Mouse (Mus musculus): ENCODE data around the gene Eif4a3. TPM values are rescaled to one million over a fixed set of nuclear protein-coding genes. Genes with fewer than 3 reads are reported as not detected.
A peak's percentile ranks its signal among the peaks of the same experiment; 100 is the strongest.
"Not testable (repeated sequence)": the region's sequence is repeated elsewhere in the genome, so short reads cannot be mapped to it uniquely, and the experiment has no call there.

Gene Eif4a3
- polyA plus RNA-seq, 1 experiment from 2014 or later, result 266 TPM

- H3K4me3 ChIP-seq, result peak overlapping the region; percentile 28
- no peaks in the 10 kb centered on the region for H3K27me3 ChIP-seq
- H3K27ac ChIP-seq, result peak overlapping the region; percentile 71
- H3K9me3 ChIP-seq, result no peaks in the 10 kb centered on the region
- ATAC-seq (ENCODE audit: low FRiP score), result peak; percentile 72
- peaks cover 48% of the 10 kb centered on the region for H3K36me3 ChIP-seq
- peak overlapping the region; percentile 49 for H3K4me2 ChIP-seq
- 67% methylated on average over 23 of the region's 23 CpGs for WGBS
- H3K9ac ChIP-seq, result peak overlapping the region; percentile 55; the same call in 1 of the 2 replicates
- H3K4me1 ChIP-seq (replicated peaks), result peaks cover 13% of the 10 kb centered on the region; the same call in 1 of the 2 replicates
Observed at GRCm38 (mm10) chr11:119258572-119259322, 41.1 kb downstream of the Eif4a3 start.

GRCm38 (mm10) chr11:119258216-119258571 lies 41.7 kb downstream of the Eif4a3 start:
- no peaks in the 10 kb centered on the region for H3K27me3 ChIP-seq
- H3K4me3 ChIP-seq, result peak overlapping the region; percentile 28
- peaks cover 45% of the 10 kb centered on the region for H3K36me3 ChIP-seq
- no peak for ATAC-seq (ENCODE audit: low FRiP score)
- H3K4me1 ChIP-seq (replicated peaks), result peaks cover 18% of the 10 kb centered on the region
- no peaks in the 10 kb centered on the region for H3K9me3 ChIP-seq
- H3K9ac ChIP-seq, result peak overlapping the region; percentile 55; the same call in 1 of the 2 replicates
- H3K4me2 ChIP-seq, result peak overlapping the region; percentile 49
- WGBS, result 76% methylated on average over 9 of the region's 9 CpGs
- peak overlapping the region; percentile 71 for H3K27ac ChIP-seq

GRCm38 (mm10) chr11:119256557-119256956 lies 43.3 kb downstream of the Eif4a3 start:
- not testable (repeated sequence) for H3K4me2 ChIP-seq; H3K27ac ChIP-seq; ATAC-seq (ENCODE audit: low FRiP score); H3K27me3 ChIP-seq; H3K9ac ChIP-seq; H3K9me3 ChIP-seq; H3K4me3 ChIP-seq
- 92% methylated on average over 5 of the region's 5 CpGs for WGBS
- H3K4me1 ChIP-seq (replicated peaks), result peaks cover 34% of the 10 kb centered on the region
- peaks cover 29% of the 10 kb centered on the region for H3K36me3 ChIP-seq

DNA sequence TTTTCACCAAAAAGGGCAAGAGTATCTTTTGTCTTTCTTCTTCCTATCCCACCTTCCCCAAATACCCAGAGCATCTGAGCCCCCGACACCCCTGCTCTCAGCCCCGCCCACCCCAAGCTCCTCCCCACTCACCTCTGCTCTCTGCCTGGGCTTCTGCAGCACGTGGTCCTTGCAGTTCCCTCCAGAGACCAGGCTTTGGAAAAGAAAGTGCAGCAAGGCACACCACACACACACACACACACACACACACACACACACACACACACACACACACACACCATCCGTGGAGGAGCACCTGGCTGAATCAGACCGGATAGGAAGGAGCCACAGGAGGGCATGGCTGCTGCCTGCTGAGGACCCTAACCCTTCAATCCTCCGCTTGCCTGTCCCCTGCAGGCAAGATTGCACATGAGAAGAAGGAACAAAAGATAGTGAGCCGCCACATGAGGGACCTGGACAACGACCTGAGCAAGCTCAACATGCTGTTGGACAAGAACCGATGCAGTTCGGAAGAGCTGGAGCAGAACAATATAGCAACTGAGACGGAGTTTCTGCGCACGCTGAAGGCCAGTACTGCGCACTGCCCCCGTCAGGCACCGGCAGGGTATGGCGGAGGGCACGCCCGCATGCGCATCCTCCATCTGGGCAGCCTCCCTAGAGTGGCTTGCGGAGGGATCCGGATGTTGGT lies 46.9 kb downstream of the Eif4a3 start:
- Histone ChIP-seq H3K9me3 (no peaks in the 10 kb centered on the region), H3K4me1 (replicated peaks) (peaks cover 27% of the 10 kb centered on the region), H3K27me3 (no peaks in the 10 kb centered on the region), H3K36me3 (peaks cover 3% of the 10 kb centered on the region; the same call in 1 of the 2 replicates), H3K9ac (peak overlapping the region; percentile 43; the same call in 1 of the 2 replicates), H3K27ac (peak overlapping the region; percentile 35; the same call in 1 of the 2 replicates), H3K4me3 (peak overlapping the region; percentile 21; the same call in 1 of the 2 replicates), H3K4me2 (peak overlapping the region; percentile 50)
- peak; percentile 79 for ATAC-seq (ENCODE audit: low FRiP score)
- 5% methylated on average over 22 of the region's 22 CpGs for WGBS

DNA sequence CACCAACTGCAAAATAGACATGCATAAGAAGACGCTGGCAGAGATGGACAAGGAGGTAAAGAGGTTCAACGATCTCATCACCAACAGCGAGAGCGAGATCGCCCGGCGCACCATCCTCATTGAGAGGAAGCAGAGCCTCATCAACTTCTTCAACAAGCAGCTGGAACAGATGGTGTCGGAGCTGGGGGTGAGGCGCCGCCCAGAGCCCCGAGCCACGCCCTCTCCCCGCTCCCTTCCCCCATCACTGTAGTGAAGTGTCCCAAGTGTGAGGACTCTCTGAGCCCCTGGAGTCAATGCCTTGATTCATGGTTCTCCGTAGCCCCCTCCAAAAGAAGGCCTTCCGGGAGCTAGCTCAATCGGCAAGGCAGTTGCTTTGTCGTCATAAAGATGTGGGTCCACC lies 48.9 kb downstream of the Eif4a3 start:
- peaks cover 4% of the 10 kb centered on the region for H3K36me3 ChIP-seq
- peaks cover 21% of the 10 kb centered on the region for H3K4me1 ChIP-seq (replicated peaks)
- H3K9ac ChIP-seq, result 0 out of 2 replicates have a peak overlapping the region, but pooled peaks have one; percentile 0
- ATAC-seq (ENCODE audit: low FRiP score), result no peak
- no peak overlapping the region for H3K4me2 ChIP-seq
- 61% methylated on average over 17 of the region's 17 CpGs for WGBS
- H3K4me3 ChIP-seq, result no peak overlapping the region
- H3K27ac ChIP-seq, result no peak overlapping the region
- no peaks in the 10 kb centered on the region for H3K9me3 ChIP-seq
- H3K27me3 ChIP-seq, result no peaks in the 10 kb centered on the region

DNA sequence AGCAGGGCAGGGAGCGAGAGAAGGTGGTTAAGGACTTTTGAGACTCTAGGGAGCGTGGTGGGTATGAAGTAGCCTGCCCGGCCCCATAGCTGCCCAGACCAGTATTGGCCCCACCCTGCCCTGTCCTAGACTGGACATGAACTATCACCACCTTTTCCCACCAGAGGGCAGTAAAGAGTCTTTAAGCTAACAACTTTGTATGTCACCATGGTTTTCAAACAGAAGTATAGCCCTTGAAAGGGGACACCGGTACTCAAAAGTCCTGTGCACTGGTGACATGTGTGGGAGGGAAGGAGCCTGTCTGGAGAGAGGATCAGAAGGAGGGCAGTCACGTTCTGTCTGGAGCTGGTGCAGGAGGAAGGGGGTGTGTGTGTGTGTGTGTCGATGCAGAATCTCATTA lies 50.9 kb downstream of the Eif4a3 start:
- WGBS, result 33% methylated on average over 6 of the region's 6 CpGs
- no peaks in the 10 kb centered on the region for H3K27me3 ChIP-seq
- H3K9ac ChIP-seq, result no peak overlapping the region
- H3K4me1 ChIP-seq (replicated peaks), result peaks cover 21% of the 10 kb centered on the region
- H3K4me2 ChIP-seq, result no peak overlapping the region
- H3K9me3 ChIP-seq, result no peaks in the 10 kb centered on the region
- H3K36me3 ChIP-seq, result peaks cover 15% of the 10 kb centered on the region
- H3K27ac ChIP-seq, result no peak overlapping the region
- H3K4me3 ChIP-seq, result no peak overlapping the region
- ATAC-seq (ENCODE audit: low FRiP score), result peak; percentile 45; the same call in 1 of the 2 replicates

DNA sequence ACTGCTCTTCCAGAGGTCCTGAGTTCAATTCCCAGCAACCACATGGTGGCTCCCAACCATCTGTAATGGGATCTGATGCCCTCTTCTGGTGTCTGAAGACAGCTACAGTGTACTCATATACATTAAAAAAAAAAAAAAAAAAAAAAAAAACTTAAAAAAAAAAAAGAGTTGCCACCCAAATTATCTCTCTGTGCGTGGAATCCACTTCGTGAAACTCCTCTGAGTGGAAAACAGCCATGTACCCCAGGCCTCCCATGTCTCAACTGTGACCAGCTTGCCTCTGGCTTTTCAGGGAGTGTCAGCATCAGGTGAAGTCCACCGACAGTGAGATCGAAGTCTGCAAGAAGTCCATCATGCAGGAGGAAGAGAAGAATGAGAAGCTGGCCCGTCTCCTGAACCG lies 54.3 kb downstream of the Eif4a3 start:
- H3K9ac ChIP-seq; H3K4me3 ChIP-seq; H3K4me1 ChIP-seq (replicated peaks); H3K27ac ChIP-seq; ATAC-seq (ENCODE audit: low FRiP score); H3K9me3 ChIP-seq; H3K27me3 ChIP-seq; H3K4me2 ChIP-seq: not testable (repeated sequence)
- 89% methylated on average over 6 of the region's 6 CpGs for WGBS
- H3K36me3 ChIP-seq, result peaks cover 38% of the 10 kb centered on the region

- Histone ChIP-seq H3K27ac (no peak overlapping the region), H3K36me3 (peaks cover 52% of the 10 kb centered on the region), H3K9ac (no peak overlapping the region), H3K27me3 (no peaks in the 10 kb centered on the region), H3K9me3 (no peaks in the 10 kb centered on the region; the same call in 1 of the 2 replicates), H3K4me1 (replicated peaks) (peaks cover 23% of the 10 kb centered on the region), H3K4me2 (no peak overlapping the region), H3K4me3 (no peak overlapping the region)
- 82% methylated on average over 12 of the region's 12 CpGs for WGBS
- ATAC-seq (ENCODE audit: low FRiP score), result no peak
Observed at GRCm38 (mm10) chr11:119239480-119239879, 60.4 kb downstream of the Eif4a3 start.

Other genes with a start within 250 kb of the Eif4a3 start
- gene Cbx4, start 213.9 kb downstream of the Eif4a3 start, polyA plus RNA-seq (2015; fragmentation: Nextera tagmentation; extraction: Ambion mirVana), result 14.1 and 15.8 TPM in 2 replicates
- gene Tbc1d16, start 71.6 kb downstream of the Eif4a3 start, polyA plus RNA-seq (2015; fragmentation: Nextera tagmentation; extraction: Ambion mirVana), result 57.4 and 61.1 TPM in 2 replicates
- gene Ccdc40, start 71.5 kb downstream of the Eif4a3 start, polyA plus RNA-seq (2015; fragmentation: Nextera tagmentation; extraction: Ambion mirVana), result 14.6 and 18.0 TPM in 2 replicates
- 59.6 and 62.3 TPM in 2 replicates for gene Gaa, start 32.2 kb downstream of the Eif4a3 start, polyA plus RNA-seq (2015; fragmentation: Nextera tagmentation; extraction: Ambion mirVana)
- 0.06 and 0.09 TPM in 2 replicates for gene Card14, start 7.7 kb upstream of the Eif4a3 start, polyA plus RNA-seq (2015; fragmentation: Nextera tagmentation; extraction: Ambion mirVana)
- 4.7 and 5.5 TPM in 2 replicates for gene Sgsh, start 55.4 kb upstream of the Eif4a3 start, polyA plus RNA-seq (2015; fragmentation: Nextera tagmentation; extraction: Ambion mirVana)
- gene Slc26a11, start 55.5 kb upstream of the Eif4a3 start, polyA plus RNA-seq (2015; fragmentation: Nextera tagmentation; extraction: Ambion mirVana), result 4.8 and 5.3 TPM in 2 replicates
- 0.70 and 0.94 TPM in 2 replicates for gene Rnf213, start 93.0 kb upstream of the Eif4a3 start, polyA plus RNA-seq (2015; fragmentation: Nextera tagmentation; extraction: Ambion mirVana)
- gene Endov, start 191.3 kb upstream of the Eif4a3 start, polyA plus RNA-seq (2015; fragmentation: Nextera tagmentation; extraction: Ambion mirVana), result 15.5 and 20.9 TPM in 2 replicates
- gene Nptx1, start 247.7 kb upstream of the Eif4a3 start, polyA plus RNA-seq (2015; fragmentation: Nextera tagmentation; extraction: Ambion mirVana), result 12.6 and 15.2 TPM in 2 replicates